Mouse (Mus musculus) gonadal fat pad, adult 2 months (tissue): ENCODE data around the gene Tex48. TPM values are rescaled to one million over a fixed set of nuclear protein-coding genes. Genes with fewer than 3 reads are reported as not detected.

Source experiments
- polyA plus RNA-seq: library from polyadenylated mRNA; depleted of rRNA; stranded (reverse); fragments of >200 nt; gene quantifications from 2 replicates; pipeline ENCODE4 v1.2.3, GENCODE M21; 2012; rRNA removed

Tex48 gene
- polyA plus RNA-seq, 1 experiment = 1.2 TPM

Other genes with a start within 250 kb of the Tex48 start
- 4.0 and 5.2 TPM in 2 replicates for gene Akna, start 219.1 kb downstream of the Tex48 start, polyA plus RNA-seq
- 12.9 and 19.2 TPM in 2 replicates for gene Whrn, start 126.4 kb downstream of the Tex48 start, polyA plus RNA-seq
- gene Atp6v1g1, start 77.7 kb downstream of the Tex48 start, polyA plus RNA-seq = 90.6 and 126 TPM in 2 replicates
- gene Tmem268, start 63.6 kb downstream of the Tex48 start, polyA plus RNA-seq = 21.0 and 25.8 TPM in 2 replicates
- gene Gm11213, start 17.2 kb downstream of the Tex48 start, polyA plus RNA-seq = not detected in 2 replicates
- not detected in 2 replicates for gene Gm11214, start 41.0 kb upstream of the Tex48 start, polyA plus RNA-seq
- gene Tnfsf15, start 122.7 kb upstream of the Tex48 start, polyA plus RNA-seq = 0.19 and 0.22 TPM in 2 replicates
- 0.04 and 0.05 TPM in 2 replicates for gene Tnfsf8, start 238.9 kb upstream of the Tex48 start, polyA plus RNA-seq